Mouse (Mus musculus) pancreas, adult 10 weeks (tissue): ENCODE results near the gene Dvl3. TPM values are rescaled to one million over a fixed set of nuclear protein-coding genes. Genes with fewer than 3 reads are reported as not detected.

Experiments used
- polyA plus RNA-seq: library from polyadenylated mRNA; stranded (reverse); fragments of 350-450 nt; fragmentation: Illumina TruSeq; extraction: RNeasy Lipid Tissue Mini Kit (QIAGEN cat#74804); gene quantifications from one replicate; pipeline ENCODE4 v1.2.3, GENCODE M21; 2015; ENCODE audit warnings: low read depth, low replicate concordance; ENCODE audit not compliant: insufficient read depth

Gene Dvl3
- polyA plus RNA-seq = 14.7 TPM

DNA sequence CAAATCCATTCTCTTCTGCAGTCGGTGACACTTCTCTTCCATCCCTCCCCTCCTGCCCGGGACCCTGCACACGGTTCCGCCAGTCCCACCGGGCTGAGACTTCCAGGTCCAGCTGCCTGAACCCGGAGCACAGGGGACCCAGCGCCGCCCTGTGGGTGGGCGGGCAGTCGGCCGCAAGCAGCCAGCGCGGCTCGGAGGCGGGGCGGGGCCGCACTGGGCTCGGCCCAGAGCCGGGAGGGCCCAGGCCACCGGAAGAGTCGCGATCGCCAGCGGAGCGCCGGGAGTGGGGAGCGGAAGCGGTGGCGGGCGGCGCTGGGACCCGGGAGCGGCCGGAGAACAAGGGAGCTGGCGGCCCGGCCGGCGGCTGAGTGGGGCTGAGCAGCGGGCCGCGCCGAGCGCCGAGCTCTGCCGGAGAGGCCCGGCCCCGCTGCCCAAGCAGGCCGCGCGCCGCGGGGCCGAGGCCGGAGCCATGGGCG lies at the start of gene Dvl3:
Dvl3 (plus strand) TSS at position 257 of the 476 bp plus-strand sequence.

DNA sequence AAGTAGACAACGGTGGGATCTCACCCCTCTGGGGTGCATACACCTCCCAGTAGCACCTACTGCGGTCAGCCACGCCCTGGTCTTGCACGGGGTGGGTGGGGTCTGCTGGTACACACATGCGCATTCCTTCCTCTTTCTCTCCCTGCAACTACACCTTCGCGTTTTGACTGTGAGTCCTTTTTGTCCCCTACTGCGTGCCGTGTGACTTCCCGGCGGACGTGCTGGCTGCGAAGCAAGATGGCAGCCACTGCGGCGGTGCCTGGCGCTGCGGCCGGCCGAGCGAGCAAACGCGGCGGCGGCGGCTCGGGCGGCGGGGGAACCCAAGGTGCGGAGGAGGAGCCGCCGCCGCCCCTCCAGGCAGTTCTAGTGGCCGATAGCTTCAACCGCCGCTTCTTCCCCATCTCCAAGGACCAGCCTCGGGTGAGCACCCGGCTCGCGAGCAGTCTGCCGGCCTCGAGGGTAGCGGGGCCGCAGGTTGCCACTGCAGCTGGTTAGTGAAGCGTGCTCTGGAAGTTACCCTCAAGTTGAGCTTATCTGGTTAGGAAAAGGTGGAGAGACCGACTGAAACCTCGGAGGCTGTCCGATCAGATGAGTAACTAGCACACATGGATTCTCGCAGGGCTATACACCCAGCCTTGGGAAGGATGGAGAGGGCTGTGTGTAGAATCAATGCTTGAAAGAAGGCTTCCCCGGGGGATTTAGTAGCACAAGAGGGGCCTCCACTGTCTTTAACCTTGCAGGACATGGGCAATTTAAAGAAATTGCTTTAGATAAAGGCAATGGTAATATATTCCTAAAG lies 17.9 kb upstream of the Dvl3 start, which contains the start of gene Eif2b5:
Eif2b5 (plus strand) TSS at position 141 of the 799 bp plus-strand sequence.

GRCm38 (mm10) chr16:20535296-20536080 lies 18.7 kb downstream of the Dvl3 start, which contains the start of gene Ap2m1:
TSS of gene Ap2m1 (plus strand) at chr16:20535478.

DNA sequence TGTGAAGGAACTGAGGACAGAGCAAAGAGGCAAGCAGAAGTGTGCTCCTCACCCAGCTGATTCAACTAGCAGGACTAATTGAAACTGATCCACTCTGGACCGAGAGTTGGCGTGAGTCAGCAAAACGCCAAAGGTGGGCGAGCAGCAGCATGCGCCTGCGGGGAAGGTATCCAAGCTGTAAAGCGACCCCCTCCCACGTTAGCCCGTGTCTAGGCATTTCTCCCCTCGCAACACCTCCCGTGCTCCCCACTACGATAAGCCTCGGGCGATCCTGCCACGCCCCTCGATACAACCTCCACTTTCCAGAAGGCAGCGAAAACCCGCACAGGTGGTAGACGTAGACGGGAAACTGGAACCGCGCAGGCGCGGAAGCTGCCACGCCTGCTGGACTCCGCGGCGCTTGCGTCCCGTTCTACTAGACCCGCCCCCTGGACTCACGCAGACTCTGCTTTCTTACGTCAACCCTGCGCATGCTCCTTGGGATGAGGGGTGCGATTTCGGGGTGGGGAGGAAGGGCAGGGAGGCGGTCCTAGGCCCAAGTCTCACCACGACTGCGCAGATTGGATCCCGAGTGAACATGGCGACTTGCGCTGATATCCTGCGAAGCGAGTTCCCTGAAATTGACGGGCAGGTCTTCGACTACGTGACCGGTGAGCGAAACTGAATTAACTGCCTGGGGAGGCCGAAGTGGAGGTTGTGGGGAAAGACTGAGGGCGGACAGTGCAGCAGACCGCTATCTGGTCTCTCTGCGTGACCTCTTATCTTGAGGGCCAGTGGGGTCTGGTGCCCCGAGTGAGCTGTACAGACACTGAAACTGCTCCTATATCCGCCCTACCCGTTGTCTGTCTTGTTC lies 31.5 kb downstream of the Dvl3 start, which contains the start of gene Abcf3:
Abcf3 (plus strand) TSS at position 482 of the 853 bp plus-strand sequence.

Other genes starting within 250 kb of the Dvl3 start
- 18.7 TPM for gene Parl, start 214.6 kb upstream of the Dvl3 start, polyA plus RNA-seq
- gene Cyp2ab1, start 191.6 kb upstream of the Dvl3 start, polyA plus RNA-seq = 0.50 TPM
- gene Abcc5, start 90.6 kb upstream of the Dvl3 start, polyA plus RNA-seq = 20.6 TPM
- gene Eif2b5, start 18.2 kb upstream of the Dvl3 start, polyA plus RNA-seq = 21.2 TPM
- gene Ap2m1, start 18.5 kb downstream of the Dvl3 start, polyA plus RNA-seq = 57.8 TPM
- 25.1 TPM for gene Abcf3, start 31.6 kb downstream of the Dvl3 start, polyA plus RNA-seq
- 12.7 TPM for gene Vwa5b2, start 72.5 kb downstream of the Dvl3 start, polyA plus RNA-seq
- 4.9 TPM for gene Eef1akmt4, start 94.6 kb downstream of the Dvl3 start, polyA plus RNA-seq
- gene Gm49333, start 94.6 kb downstream of the Dvl3 start, polyA plus RNA-seq = not detected
- gene Alg3, start 94.8 kb downstream of the Dvl3 start, polyA plus RNA-seq = 9.1 TPM
- 3.7 TPM for gene Camk2n2, start 104.3 kb downstream of the Dvl3 start, polyA plus RNA-seq
- gene Ece2, start 112.8 kb downstream of the Dvl3 start, polyA plus RNA-seq = 0.79 TPM
- gene Psmd2, start 134.7 kb downstream of the Dvl3 start, polyA plus RNA-seq = 33.6 TPM
- gene Eif4g1, start 151.3 kb downstream of the Dvl3 start, polyA plus RNA-seq = 81.8 TPM
- 3.5 TPM for gene Fam131a, start 176.3 kb downstream of the Dvl3 start, polyA plus RNA-seq
- gene Polr2h, start 200.7 kb downstream of the Dvl3 start, polyA plus RNA-seq = 9.7 TPM
- gene Clcn2, start 200.8 kb downstream of the Dvl3 start, polyA plus RNA-seq = 4.5 TPM
- gene Chrd, start 216.1 kb downstream of the Dvl3 start, polyA plus RNA-seq = 1.8 TPM
- gene Thpo, start 217.5 kb downstream of the Dvl3 start, polyA plus RNA-seq = not detected